Mouse (Mus musculus): ENCODE measurements around the gene Nwd2.
A peak's percentile ranks its signal among the peaks of the same experiment; 100 is the strongest.

Nwd2 gene

DNA sequence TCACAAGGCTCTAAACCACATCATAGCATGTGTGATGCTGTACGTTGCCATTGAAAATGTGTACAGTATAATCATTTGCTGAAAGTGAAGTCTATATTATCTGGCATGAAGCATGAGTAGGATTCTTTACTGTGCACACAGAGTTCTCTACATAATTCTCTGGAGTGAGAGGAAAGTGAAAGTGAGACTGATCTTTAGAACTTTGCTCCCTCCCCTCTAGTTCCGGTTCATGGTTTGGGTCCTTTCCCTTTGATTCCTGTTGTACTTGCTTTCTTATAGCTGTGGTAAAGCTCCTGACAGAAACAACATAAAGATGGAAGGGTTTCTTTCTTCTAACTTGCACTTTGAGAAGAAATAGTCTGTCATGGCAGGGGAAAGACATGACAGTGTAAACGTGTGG, 107.0 kb downstream of the Nwd2 start:
- no peak for DNase-seq (ENCODE audit: low spot score in 2 of 2)

DNA sequence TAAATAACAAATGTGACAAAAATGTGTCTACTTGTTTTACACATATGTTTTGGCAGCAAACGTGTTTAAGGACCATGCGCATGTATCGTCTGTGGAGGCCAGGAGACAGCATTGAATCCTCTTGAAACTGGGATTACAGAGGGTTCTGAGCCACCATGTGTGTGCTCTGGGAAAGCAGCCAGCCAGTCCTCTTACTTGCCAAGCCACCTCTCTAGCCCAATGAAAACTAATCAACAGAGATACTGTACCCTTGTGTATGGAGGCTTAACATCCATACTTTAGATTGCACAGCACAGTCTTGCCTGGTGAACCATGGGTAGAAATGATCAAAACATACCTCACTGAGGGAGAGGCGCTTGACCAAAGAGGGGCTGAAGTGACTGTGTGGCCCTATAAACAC, 117.0 kb downstream of the Nwd2 start:
- DNase-seq (ENCODE audit: low spot score in 2 of 2): no peak

DNA sequence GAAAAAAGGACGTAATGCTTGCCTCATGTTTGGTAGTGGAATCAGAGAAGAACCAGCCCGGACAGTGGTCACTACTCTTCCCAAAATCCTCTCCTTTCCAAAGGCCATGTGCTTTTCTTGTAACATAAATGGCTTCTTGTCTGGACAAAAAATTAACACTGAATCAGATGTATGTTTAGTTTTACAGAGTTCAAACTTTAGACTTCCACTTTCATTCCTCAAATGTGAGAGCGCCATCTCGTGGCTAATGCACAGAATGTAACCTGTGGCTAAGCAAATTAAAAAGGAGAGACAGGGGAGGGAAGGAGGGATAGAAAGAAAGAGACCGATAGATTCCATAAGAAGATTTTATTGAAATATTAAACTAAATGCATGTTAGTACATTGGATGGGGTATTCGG, 117.8 kb downstream of the Nwd2 start:
- no peak for DNase-seq (ENCODE audit: low spot score in 2 of 2)

DNA sequence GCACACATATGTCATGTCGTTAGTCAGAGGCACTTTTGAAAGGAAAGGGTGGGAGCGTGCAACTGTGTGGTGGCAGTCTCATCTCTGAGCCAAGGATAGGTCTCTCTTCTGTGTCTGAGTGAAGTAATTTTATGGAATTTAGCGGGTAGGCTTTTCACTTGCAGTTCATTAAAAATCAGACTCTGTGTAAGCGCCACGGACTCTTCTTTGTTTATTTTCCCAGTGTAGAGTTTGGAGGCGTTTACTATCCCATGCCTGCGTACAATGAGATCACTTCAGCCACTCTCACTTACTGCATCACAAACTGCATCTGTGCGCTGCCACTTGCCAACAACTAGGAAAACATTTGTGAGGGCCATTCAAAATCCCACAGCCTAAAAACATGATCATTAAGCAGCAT, 118.6 kb downstream of the Nwd2 start:
- DNase-seq (ENCODE audit: low spot score in 2 of 2): no peak

DNA sequence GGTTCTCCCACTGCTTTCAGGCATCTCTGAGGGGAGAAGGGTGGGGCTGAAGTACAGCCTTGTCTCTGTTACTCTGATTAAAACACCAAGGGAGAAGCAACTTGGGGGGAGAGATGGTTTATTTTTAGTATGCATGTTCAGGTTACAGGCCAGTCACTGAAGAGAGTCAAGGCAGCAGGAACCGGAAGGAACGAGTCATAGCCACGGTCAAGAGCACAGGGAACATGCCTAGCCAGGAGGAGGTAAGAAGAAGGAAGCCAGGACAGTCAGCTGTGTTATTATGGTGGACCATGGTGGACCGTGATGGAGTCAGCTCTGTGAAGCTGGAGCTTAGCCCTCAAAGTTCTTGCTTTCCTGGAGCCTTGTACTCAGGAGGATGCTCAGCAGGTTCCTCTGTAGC, 119.3 kb downstream of the Nwd2 start:
- no peak for DNase-seq (ENCODE audit: low spot score in 2 of 2)

DNA sequence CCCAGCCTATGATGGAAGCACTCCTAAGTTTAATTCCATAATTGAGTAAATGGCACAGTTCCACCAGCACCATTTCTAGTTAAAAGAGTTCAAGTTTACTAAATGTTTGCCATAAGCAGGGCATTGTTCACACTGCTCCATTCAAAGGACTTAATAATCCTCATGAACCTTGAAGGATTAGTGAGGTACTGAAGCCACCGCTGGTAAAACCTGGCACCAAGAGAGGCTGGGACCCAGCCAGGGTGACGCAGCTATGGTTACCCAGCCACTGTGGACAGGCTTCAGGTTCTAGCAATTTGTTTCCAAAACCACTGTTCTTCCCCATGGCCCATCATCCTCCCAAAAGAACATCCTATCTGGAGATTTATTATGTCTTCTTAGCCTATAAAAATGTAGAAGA, 124.1 kb downstream of the Nwd2 start:
- DNase-seq (ENCODE audit: low spot score in 2 of 2): no peak

DNA sequence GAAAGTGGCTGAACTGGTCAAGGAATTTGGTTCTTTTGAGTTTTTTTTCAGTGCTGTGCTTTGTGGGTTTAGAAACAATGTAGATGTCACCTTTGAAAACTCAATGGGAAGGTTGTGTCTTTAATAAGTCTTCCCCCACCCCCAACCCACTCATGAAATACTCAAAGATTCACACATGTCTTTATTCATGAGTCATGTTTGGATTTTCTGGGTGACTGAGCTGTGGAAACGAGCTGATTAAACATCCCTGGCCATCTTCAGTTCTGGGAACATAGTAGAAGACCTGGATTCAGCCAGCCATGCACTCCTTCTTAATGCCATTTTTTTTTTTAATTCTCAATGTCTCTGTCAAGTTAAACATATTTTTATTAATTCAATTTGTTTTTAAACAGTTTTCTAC, 124.7 kb downstream of the Nwd2 start:
- DNase-seq (ENCODE audit: low spot score in 2 of 2): no peak

DNA sequence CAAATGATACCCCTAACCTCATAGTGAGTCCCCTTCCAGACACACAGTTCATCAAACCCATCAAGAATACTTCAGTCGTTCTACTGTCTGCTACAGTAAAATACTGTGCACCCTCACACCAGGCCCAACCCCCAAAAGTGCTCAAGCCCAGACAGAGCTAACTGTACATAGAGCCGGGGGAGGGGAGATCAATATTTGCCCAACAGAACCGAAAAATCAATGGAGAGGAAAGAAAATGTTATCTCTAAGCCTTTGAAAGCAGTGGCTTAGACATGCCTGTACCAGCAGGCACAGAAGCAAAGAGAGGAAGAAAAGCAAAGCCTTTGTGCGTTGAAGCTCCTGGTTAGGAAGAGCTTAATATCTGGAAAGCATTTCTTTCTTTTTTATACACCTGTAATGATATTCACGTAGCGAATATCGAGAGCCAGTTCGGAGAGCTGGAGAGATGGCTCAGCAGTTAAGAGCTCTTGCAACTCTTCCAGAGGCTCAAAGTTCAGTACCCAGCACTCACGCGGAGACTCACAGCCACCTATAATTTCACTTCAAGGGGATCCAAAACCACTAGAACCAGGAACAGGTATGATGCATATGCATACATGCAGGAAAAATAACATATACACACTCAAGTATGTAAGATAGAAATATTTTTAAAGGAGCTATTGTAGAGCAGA, 139.4 kb downstream of the Nwd2 start:
- DNase-seq (ENCODE audit: low spot score in 2 of 2): no peak

DNA sequence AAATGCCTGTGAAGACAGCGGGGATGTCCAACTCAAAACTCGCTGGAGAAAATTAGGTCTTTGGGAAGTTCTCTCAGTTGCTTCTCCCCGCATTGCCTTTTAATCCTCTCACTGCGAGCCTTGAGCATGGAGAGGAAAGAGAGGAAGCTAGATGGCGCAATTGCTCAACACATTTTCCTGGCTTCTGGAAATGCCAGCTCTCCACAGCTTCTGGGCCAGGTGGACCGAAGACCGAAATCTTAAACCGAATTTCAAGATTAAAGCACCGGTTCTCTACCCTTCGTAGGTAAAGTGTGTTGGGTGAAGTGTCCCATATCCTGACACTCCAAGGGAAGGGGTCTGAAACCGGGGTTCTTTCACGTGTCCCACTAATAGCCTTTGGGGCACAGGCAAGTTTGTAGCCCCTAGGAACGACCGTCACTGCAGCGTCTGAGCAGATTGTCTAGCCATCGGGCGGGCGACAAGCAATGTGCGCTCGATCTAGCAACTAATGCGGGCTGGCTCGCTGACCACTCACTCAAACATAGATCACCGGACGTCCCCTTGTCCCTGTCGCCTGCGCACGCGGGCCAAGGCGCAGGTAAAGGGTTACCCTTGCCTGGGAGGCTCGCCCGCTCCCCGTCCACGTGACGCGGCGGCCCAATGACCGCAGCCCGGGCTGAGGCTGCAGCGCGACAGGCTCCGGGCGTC, 163.1 kb downstream of the Nwd2 start, which contains the start of gene 0610040J01Rik:
Gene 0610040J01Rik, plus strand, starts transcription at position 545 of the 690 bp plus-strand sequence.
- DNase-seq (ENCODE audit: low spot score in 2 of 2): peak; percentile 40 to 49

DNA sequence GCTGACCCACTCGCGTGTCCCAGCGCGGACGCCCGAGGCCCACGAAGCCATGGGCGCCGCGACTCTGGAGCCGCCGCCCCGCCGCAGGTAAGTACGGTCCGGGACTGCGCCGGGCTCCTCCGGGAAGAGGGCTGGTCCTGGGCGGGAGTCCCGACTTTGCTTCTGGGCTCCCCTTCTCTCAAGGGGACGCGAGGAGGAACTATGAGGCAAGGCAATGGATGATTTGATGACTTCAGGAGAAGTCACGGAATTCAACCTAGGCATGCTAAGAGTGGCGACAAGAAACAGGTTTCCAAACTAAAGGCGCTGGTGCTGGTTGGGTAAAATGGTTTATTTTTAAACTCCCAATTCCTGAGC, 163.6 kb downstream of the Nwd2 start:
- DNase-seq (ENCODE audit: low spot score in 2 of 2): no peak

DNA sequence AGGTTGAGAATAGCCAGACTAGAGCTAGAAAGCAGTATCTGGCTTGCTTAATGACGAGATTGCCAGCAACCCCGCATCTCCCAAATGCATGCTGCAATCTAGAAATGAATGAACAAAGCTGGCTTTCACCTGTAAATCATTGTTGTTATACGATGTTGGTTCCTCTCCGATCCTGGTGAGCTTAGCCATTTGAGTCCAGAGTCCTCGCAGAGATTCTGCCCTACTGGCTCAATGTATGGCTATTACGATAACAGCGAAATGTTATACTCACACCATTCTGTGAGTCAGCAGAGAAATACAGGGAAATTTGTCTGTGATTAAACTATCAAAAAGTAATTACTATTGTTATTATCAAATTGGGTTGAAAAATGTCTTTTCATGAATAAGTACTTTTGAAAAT, 167.7 kb downstream of the Nwd2 start:
- no peak for DNase-seq (ENCODE audit: low spot score in 2 of 2)

DNA sequence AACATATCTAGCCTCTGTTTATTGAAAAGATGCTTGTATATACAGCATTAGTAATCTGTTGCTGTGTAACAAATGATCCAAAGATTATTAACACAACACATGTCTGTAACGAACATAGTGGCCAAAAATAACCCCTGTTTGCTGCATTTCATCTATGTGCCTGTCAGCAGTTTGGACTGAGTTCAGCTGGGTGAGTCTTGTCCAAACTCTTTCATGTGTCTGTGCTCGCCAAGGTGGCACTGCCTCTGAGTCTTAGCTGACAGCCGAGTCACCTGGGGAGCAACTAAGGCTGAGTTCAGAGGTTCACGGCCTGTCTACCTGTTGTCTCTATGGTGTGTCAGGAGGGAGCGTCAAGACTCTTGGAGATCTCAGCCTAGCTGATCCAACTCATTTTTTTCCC, 168.4 kb downstream of the Nwd2 start:
- no peak for DNase-seq (ENCODE audit: low spot score in 2 of 2)

DNA sequence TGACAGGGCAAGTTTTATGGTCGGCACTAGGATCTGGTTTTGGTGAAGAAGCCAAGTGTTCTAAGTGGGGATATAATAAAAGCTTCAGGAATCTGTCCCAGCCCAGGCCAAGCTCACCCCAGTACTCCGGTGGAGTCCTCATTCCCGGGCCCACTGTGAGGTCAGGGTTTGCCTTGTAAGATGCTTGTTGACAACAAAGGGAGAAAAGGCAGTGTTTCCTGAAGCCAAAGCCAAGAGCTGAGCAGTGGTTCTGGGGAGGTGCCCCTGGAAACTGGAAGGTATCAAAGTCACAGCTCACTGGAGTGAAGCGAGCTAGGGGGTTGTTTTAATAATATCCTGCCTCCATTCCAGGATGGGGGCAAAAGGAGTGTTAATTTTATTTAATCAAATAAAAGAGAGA, 170.1 kb downstream of the Nwd2 start:
- no peak for DNase-seq (ENCODE audit: low spot score in 2 of 2)

DNA sequence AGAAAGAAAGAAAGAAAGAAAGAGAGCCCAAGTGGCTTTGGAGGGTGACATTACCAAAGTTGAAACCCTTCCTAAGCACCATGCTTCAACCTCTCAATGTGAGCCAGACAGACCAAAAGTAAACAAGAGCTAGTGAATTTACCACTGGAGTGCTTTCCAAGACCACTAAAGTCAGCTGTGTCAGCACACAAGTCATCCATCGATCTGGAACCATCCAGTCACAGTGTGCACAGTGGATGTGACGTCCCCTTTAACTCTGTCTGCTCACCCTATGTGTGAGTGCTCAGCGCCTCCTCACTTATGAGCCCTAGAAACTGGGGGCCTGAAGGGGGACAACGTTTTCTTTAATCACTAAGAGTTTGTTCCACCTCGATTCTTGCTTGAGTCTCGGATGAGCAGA, 170.6 kb downstream of the Nwd2 start:
- no peak for DNase-seq (ENCODE audit: low spot score in 2 of 2)

DNA sequence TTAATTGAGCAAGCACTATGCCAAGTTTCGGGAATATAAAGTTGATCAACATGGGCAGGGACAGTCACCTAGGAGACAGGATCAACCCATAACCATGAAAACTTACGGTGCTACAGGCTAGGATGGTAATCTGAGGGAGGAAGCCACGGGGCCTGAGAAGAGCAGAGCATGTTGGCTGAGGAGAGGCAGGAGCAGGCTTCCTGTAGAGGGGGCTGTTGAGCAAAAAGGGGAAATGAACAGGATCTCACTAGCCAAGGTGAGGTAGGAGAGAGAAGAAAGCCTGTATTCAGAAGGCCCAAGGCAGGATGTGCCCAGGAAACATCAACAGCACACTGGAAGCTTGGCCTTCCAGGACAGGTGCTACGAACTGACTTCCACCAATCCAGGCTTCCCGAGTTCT, 172.3 kb downstream of the Nwd2 start:
- DNase-seq (ENCODE audit: low spot score in 2 of 2): no peak

DNA sequence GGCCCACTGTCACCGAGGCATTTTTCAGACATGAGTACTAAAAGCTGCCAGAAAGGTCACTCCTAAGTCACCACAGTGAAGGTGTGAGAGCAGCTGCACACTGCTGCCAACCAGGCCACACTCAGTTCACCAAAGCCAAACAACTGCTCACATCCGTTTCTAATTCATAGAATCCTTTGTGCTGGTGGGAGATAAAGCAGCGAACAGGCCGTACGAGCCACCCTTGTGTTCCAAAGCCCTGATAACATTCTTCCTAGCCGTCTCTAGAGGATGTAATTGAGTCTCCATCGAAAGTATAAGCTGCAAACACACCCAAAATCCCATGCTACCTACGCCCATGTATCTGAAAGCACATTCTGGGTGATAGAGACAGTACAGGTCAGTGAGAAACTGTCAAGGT, 173.0 kb downstream of the Nwd2 start:
- no peak for DNase-seq (ENCODE audit: low spot score in 2 of 2)

DNA sequence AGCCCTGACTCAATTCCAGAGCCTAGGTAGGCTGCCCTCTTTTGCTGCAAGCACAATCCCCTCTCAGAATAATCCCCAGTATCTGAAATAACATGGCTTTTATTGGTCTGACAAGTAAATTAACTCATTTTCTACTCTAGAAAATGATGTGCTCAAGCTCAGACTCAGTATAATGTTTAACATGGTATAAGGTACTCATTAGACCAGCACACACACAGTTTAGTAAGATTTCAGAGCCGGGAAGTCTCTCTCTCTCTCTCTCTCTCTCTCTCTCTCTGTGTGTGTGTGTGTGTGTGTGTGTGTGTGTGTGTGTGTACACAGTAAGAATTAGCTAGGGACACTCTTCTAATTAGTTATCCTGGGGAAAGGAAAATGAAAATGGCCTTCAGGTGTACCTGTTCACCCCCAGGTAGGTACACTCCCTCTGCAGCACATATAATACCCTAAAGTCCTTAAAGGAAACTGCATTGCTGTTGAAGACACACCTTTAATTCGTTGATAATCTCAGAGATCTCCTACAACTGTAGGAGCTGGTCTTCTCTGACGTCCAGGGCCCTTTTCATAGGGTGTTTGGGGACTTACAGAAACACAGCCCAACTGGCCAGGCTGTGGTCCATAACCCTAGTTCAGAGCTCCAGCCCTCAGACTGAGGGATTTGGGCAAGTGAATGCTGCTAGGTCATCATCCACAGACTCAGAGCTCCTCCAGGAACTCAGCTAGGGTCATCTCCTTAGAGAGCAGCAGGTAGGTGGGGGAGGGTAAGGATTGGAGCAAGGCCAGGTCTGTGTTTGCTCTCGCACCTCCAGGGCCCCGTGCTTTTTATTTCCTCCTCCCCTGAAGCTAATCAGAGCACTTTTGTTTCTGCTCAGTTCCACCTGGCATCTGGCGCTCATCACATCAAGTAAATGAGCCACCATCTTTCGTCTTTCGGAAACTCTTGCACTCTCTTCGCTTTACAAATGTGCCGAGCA, 174.7 kb downstream of the Nwd2 start:
- no peak for DNase-seq (ENCODE audit: low spot score in 2 of 2)

DNA sequence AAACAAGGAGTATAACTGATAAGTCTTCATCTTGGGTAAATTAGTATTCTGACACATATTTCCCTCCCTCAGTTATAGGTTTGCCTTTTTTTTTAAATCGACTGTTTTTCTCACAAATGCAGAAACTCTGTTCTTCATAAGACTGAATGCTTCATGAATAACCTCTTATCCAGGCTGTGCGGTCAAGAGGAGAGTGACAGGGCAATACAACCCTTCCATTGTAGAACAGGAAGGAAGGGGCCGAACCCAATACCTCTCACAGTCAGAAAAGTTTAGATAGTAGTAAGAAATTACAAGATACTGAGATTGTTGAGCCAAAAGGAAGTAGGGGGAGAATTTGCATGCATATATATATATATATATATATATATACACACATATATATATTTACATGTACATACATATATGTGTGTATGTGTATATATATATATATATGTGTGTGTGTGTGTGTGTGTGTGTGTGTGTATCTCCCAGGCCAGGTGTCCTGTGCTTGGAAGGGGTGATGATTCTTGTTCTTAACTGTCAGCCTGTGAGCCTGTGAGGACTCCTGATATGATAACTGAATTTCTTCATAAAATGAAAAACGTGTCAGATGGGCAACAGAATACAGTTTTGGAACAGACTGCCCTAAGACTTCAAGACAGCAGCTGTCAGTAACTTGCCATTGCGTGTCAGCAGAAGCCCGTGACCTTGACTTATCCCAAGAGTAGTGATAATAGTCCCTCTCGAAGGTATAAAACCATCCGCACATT, 175.9 kb downstream of the Nwd2 start:
- no peak for DNase-seq (ENCODE audit: low spot score in 2 of 2)

DNA sequence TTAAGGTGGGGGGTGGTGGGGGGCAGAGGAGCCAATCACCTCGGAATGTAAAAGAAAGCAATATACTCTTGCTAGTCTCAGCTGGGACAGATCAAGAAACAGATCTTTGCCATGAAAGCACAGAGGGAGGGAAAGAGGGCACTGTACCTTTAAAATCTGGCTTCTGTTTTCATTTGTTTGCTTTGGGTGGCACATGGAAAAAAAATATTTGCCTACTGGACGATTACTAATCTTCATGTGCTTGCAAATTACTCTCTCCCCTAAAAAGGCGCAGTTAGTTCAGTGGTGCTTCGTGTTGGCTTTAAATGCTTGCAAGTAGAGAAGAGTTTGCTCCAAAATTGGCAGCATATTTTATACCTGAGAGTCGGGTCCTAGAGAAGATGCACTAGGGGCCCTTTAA, 177.0 kb downstream of the Nwd2 start:
- no peak for DNase-seq (ENCODE audit: low spot score in 2 of 2)

DNA sequence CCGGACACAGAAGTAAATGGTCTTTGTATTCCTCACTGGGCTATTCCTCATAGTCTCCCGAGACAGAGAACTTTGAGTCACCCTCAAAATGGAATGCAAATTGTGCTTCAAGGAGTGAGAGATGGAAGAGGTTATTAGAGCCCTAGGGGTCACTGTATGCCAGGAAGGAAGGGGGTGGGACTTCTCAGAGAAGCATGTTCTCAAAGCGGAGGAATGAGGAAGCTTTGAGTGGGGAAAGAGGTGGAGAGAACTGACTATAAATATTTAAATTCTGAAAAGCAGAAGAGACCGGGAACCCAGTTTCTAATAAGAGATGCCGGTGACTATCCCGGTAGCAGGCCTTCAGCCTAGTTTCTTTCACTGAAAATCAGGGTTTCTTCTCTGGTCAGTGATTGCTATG, 178.1 kb downstream of the Nwd2 start:
- DNase-seq (ENCODE audit: low spot score in 2 of 2): no peak

DNA sequence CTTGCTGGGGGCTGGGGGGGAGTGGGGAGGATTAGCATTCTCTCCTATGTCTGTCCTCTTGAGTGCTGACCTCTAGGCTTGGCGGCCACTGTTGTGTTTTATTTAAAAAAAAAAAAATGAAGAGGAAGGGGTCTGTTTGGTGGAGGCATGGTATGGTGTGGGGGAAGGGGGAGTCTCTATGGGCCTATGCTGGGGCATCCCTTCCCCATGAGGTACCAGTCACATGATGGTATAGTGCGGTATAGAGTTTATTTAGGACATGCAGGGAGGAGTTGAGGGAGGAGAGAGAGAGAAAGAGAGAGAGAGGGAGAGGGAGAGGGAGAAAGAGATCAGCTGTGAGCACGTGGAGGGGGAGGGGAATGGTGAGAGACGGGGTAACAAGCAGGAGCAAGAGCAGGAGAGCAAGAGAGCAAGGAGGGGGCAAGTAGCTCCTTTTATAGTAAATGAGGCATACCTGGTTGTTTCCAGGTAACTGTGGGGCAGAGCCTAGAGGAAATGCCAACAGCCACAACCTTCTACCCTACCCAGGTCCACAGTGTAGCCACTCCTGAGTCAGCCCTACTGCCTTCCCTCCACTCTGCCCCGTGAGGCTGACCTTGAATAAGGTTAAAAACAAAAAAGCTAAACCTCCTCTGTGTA, 178.6 kb downstream of the Nwd2 start:
- DNase-seq (ENCODE audit: low spot score in 2 of 2): no peak
